Mouse (Mus musculus) ZHBTc4 (cell line): ENCODE measurements around the gene Esrrg.
A peak's percentile ranks its signal among the peaks of the same experiment; 100 is the strongest.

ENCODE experiments used
- DNase-seq: peaks from one replicate; pipeline ENCODE4 v3.0.0-alpha.2; 2011; ENCODE audit warnings: low read depth, low spot score

Esrrg gene

DNA sequence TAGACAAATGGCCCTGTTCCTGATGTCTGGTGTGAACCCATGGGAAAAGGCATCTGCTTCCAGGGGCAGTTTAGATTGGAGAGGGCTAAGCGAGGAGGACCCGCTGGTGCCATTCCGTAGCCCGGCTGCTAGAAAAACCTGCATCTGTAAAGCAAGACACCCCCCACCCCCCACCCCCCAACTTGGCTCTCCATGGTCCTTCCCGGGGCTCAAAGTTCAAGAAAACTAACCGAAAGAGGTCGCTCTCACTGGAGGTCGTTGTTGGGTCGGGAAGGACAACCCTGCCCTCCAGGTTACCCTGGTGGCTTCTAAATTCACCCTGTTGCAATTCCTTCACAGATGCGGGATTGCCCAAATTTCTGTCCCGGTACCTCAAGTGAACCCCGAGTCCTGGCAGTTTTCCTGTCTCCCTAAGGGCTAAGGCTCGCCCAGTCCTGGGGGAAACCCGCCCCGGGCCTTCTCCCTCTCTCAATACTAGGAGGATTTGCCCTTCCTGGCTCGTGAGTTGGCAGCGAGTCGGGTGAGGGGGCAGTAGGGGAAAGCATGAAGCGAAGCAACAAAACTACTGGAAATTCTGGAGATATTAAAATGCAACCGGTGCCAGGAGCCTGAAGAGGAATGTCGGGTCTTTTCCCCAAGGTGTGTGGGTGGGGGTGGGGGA, at the start of gene Esrrg:
Gene Esrrg, plus strand, starts transcription at position 531 of the 661 bp plus-strand sequence.
- DNase-seq = peak; percentile 28

DNA sequence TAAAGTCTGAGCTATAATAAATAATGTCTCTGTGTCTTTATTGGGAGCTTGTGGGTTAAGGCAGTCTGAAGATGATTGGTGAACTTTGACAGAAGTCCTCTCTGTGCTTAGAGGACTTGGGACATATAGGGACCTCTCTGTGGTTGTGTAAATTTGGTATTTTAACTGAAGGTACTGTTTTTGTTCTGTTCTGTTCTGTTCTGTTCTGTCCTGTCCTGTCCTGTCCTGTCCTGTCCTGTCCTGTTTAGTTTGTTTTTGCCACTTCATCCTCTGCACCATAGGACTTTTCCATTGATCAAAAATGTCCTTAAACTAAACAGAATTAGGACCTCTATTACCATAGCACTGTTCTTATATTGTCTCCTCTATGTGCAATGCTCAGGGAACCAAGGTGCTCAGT, 24.6 kb upstream of the Esrrg start:
- DNase-seq = no peak

DNA sequence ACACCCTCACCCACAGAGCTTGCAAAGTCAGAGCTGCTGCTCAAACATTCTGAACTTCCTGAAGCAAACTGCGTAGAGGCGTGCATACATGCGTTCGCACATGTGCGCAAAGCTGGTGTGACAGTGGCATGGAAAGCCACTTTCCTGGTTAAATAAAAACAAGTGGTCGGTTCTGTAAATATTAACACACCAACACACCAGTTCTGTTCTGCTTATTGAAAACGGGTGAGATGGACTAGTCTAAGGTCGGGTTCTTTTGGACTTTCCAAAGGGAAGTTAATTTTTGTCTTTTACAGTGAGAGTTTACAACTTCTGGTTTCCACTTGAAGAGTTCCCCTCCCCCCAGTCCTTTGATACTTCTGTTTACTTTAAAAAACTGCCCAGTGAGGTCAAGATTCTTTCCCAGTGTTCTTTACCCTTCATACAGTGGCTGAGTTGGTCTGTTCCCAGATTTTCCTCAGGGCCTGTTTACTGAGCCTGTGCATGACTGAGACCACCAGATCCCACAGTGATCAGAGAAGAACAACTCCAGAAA, 22.0 kb upstream of the Esrrg start:
- DNase-seq = no peak

DNA sequence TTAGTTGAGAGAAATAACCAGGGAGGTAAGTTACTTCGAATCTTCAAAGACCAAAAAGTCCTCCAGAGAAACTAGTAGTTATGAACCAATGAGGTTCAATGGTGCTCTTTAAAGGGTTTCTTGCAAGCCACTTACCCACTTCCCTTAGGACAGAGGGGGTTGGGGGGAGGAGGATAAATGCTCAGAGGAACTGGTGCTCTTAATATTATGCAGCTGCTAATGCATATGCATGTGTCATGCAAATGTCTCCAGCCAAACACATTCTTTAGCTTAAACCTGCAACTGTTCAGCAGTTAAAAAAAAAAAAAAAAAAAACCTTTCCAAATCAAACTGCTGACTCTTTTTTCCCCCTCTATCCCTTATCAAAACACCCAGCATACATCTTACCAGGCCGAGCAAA, 5.6 kb upstream of the Esrrg start:
- DNase-seq = no peak

DNA sequence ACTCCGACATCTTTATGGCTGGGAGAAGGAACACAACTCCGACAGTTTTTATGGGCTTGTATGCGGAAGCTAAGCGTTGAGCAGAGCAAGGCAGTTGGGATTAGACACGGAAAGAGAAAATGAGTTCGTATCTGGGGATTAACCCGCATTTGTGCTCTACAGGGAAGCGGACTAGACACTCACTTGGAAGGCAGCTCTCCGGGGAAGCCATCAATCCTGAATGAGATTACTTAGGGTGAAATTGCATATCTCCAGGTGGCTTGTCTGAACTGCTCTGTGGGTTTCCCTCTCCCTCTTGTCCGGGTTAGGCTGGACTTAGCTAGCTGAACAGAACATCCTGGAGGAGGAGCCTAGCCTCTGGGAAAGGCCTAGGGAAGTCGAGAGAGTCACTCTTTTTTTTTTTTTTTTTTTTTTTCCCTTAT, 4.5 kb upstream of the Esrrg start:
- peak; percentile 91 for DNase-seq

DNA sequence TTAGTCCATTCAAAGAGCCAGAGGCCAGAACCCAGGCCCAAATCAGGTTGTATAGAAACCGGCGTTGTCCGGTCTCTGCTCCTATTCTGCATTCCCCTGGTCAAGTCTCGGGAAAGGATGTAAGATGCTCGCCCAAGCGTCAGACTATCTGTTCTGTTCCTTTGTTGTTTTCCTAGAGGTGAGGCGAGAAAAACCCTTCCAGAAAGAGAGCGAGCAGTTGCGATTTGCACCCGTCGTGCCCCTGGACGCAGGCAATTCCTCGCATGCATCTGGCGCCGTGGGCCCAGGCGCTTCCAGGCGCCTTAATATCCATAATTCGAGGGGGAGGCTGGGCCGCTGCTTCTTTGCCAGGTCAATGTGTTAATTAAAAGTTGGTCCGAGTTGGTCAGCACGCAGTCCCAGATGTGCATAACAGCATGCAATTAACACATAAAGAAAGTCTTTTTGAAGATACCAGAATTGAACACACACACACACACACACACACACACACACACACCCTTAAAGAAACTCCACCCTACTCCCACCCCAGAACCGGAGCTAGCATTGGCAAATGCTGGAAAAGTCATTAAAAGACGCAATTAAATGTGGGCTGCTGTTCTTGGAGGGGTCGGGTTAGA, 3.8 kb upstream of the Esrrg start:
- DNase-seq = peak; percentile 7

DNA sequence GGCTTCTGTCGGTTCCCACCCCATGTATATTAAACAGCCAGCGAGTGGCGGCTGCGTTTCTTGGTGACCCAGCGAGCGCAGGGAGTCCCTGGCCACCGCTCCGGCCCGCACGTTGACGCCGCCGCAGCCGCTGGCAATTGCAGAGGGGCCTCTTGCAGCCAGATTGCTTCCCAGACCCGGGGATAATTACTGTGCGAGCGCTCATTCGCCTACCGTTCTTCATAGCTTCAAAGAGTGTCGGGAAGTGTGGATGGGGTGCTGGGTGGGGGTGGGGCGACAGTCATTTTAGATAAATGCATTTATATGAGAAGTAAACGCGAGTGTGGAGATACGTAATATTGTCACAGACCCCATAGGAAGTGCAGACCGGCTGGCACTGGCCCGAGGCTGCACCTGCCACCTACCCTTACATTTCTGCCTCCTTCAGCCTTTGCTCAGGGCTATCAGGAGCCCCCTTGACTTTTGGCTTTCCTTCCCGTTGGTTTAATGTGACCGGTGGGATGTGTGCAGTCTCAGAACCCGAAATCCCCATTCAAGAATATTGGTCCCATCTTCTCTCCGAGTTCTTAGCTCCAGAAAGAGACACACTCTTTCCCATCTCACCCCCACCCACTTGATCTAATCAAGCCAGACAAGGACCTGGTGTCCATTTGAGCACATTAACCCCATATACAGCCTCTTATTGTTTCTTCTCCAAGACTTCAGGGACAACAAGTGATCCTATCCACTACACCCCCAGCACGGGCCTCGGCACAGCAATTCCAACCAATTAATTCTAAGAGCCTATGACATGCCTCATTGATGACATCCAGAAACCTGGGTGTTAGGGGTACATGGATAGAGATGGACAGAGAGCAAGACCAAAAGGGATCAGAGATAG, 3.0 kb upstream of the Esrrg start:
- DNase-seq = peak; percentile 13

DNA sequence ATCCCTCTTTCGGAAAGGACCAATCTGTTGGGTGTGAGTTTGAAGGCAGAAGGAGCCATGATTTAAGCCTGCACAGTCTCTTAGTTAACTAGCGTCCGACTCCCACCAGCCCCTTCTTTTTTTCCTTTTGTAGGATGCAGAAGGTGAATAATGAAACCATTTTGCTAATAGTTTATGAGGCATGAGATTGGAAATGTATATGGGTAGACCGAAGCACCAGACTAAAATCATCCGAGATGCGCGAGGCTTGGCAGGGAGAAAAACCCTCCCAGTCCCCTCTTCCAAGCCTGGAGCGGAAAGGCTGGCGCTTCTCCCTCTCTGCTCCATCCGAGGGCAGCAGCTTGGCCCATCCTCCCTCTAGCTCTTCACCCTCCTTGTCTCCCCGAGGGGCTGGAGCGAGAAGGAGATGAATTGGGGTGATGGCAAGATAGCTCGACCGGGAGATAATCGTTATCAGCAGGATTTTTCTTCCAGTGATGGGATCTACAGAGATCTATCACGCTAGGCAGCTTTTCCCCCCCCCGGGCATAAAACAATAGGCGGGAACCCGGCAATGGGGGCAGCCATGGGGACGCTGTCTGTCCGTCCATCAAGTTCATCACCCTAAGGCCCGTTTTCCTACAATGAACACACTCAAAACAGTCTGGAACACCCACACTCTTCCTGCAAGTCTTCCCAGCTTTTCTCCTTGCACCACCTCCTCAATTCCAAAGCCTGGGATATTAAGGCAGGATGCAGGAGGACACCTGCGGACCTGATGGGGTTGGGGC, 2.1 kb upstream of the Esrrg start:
- DNase-seq = no peak

DNA sequence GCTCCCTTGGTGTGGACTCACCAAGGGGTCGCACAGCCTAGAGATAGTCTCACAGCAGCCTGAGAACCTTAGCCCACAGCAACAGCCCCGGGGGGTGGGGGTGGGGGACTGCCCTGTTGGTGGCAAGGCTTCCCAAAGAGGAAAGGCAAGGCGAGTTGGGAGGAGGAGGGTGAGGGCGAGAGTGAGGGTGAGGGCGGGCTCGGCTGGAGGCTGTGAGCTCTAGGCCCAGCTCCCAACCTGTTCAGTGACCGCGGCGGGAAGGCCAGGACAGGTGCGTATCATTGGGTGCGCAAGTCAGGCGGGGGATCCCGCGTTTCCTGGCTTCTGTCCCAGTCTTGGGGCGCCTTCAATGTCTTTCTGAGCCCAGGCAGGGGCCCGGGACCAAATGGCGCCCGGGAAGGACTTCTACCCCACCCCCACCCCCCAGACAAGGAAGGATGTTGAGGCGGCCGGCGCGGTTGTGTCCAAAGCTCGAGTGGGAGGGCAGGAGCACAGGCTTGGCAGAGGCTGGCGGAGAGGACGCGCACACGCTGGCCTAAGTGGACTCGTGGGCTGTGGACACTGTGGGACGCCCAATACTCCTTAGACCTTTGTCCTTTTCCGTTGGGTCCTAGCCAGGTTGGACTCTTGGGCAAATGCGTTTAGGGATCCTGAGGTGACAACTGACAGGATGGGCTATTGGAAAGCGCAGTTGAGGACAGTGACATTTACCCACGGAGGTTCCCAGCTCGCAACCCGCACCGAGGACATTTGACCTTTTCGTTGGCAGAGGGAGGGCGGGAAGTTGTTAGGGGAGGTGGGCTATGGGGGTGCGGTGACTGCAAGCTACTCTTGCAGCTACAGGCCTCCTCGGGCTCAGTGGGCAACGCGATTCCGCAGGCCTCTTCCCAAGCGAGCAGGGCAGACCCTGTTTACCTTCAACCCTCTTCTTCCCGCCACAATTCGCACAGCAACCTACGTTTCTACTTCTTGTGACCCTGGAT, 1.2 kb upstream of the Esrrg start:
- DNase-seq = peak; percentile 35

DNA sequence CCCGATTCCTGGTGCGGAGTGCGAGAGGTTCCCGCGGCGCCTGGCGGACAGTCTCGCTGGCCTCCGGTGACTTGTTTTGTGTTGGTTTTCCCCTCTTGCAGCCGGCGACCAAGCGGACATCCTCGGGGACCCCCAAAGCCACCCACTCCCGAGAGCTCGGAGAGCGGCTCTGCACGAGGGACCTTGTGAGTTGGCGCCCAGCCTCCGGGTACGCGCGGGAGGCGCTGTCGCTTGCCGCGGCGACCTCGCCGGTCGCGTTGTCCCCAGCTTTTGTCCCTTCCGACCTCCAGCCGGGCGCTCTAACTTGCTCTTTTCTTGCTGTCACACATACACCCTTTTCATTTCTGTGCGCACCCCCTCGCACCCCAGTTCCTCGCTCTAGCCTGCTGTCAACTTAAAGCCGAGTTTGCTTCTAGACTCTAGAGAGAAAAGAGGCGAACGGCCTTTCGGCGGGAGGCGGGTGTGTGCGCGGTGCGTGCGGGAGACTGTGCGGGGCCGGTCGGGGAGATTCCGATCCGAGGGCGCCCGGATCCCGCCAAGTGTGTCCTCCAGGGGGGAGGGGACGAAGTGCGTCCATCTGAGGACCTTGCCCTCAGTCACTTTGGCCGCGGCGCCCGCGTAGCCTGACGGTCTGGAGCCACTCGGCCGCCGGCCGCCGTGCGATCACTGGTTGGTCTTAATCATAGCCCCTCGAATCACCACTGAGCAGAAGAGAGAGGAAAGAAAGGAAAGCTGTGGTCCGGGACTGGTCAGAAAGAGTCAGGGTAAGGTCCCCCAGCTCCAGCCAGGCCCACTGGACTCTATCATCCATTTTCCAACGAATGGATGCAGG, 646 bp downstream of the Esrrg start:
- DNase-seq = peak; percentile 51

DNA sequence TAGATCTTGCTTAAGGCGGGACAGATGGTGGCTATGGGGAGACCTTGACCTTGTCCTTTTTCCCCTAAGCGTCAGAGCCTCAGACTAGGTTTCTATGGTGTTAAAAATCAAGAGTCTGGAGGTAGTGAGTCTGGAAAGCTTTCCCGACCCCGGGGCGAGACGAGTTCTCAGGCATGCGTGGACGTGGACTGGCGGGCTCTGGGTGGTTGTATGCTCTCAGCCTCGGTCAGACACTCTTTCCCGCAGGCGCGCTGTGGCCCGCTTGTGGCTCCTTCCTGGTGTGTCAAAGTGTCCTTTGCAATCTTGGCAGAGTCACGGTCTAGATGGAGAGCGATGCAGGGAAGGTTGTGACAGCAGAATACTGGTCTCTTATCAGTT, 1.3 kb downstream of the Esrrg start:
- peak; percentile 34 for DNase-seq

DNA sequence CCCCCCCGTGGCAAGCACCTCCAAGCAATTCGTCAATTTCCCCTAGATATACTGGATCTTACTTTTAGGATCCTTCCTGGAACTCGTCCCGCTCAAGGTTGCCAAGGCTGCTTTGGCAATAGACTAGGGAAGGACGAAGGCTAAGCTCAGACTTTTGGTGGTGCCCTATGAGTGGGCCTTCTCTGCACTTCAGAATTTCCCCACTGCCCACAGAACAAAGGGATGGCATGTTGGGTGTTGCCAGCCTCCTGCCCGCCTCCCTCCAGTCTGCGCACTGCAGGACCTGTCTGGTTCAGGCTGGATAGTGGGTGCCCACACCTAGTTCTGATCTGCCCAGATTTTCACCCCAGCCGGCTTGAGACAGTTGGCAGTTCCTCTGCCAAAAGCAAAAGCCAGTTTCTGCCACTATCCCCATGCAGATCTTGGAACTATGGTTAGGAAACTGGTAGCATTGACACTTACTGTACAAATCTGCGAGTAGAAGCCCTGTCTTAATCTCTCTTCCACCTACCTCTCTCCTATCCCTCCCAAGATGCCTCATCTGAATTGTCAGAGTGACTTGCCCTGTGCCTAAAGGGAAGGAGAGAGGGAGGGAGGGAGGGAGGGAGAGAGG, 1.9 kb downstream of the Esrrg start:
- peak; percentile 5 for DNase-seq

DNA sequence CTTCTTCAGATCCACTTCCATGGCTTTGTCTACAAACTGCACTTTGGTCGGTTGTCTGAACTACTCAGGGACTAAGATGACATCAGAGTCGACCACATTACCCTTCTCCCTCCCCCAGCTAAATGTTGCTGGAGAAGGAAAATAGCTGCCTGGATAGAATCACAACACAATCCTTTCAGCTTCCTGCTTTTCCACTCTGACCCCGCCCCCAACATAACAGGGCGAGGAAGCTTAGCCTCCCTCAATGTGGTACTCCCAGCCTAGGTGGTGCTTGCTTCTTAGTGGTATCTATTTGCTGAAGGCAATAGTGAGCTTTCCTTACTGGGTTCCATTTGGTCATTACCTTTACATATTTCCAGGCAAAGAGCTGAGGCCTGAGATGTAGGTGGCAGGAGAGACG, 3.3 kb downstream of the Esrrg start:
- no peak for DNase-seq

DNA sequence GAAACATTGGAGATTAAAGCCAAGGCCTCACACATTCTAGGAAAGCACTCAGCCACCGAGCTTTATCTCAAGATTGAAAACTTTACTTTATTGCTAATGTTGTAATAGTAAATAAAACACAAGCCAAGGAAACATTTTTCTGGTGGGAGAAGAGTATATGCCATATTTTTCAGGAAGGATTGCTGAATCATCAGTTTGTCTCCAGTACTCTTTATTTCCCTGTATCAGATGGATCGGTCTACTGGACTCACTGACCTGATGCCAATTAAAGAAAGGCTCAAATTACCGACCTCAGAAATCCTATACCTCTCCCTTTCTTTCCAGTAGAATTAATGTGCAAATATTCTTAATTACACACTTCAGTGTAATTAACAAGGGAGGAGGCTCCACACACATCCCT, 4.7 kb downstream of the Esrrg start:
- DNase-seq = no peak

DNA sequence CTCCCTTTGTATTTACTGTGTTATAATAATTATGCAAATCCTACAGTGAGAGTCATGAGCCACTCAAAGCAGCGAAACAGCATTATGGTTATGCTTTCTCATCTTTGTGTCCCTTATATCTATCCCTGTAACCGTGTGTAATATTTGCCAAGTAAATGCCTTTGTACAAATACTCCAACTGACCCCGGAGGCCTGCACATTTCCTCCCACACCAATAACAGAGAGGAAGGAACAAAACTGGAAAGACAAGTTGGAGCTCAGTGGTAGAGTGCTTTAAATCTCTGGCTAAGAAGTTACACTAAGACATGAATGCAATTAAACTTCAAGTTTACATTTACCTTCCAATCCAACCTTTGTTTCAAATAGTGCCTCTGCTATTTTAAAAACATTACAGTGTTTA, 15.4 kb downstream of the Esrrg start:
- DNase-seq = no peak

DNA sequence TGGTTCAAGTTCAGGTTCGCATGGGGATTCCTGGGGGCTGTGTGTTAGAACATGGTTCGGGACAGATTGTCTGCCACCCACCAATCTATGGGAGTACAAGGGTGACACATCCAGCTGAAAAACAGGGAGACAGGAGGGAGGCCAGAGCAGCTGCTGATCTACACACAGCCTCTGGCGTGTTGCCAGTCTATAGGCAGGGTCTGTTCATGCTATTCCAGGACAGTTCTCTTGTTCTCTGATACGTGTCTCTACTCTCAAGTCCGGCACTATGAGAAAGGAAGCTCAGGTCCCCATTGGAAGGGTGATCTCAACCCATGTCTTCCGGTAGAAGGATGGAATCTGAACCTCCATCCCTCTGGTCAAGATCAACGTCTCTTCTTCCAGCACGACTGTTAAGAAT, 21.8 kb downstream of the Esrrg start:
- no peak for DNase-seq

DNA sequence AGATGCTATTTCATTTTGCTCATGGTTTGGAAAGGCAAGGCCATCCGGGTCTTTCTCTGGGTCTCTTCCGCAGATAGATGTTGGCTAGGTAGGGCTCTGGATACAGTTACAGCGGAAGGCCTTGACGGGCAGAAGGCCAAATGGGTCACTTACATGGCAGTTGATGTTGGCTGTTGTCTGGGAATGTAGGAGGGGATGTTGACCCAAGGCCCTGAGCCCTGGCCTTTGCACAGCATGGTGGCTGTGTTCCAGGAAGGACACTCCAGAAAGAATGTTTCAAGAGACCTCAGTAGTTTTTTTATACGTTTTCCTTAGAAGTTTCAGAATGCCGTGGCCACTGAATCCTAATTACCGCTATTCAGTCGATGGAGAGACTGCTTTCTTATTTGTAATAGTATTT, 22.9 kb downstream of the Esrrg start:
- no peak for DNase-seq

DNA sequence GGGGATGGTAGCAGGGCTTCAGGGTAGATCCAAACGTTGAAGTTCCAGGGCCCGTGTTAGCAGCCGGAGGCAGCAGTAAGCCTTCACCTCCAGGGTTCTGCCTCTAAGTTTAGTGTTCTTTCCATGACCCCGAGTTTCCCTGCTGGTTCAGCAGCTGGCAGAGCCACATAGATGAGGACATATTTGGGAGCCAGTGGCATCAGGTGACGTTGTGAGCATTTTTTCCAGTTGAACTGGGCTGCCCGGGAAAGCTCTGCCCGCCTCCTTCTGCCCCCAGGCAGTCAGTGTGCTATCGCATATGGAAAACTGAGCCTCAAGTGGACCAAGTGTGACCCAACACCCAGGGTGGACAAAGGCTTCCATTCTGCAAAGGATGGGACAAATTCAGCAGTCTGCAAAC, 36.7 kb downstream of the Esrrg start:
- DNase-seq = no peak

DNA sequence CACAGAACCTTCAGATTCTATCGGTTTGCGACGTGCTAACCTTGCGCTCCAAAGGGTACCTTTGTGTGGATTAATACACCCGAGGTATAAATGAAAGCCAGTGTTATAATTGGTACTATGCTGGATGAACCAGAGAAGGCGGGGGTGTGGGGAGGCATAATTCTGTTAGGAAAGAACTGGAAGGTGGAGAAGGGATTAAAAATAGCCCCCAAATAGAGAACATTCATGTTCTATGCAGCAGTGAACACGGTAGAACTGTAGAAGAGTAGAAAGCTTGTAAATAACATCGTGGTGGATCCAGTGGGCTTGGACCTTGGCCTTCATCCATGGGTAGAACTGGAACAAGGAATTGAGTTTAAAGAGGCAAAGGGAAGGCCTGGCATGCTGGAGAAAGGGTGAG, 40.0 kb downstream of the Esrrg start:
- no peak for DNase-seq
